Mouse (Mus musculus) liver, embryonic 14.5 days (tissue): ENCODE measurements around the gene Crkl. TPM values are rescaled to one million over a fixed set of nuclear protein-coding genes. Genes with fewer than 3 reads are reported as not detected.
A peak's percentile ranks its signal among the peaks of the same experiment; 100 is the strongest.

Experiments
- ATAC-seq: fragments of 200-750 bp; cut with Nextera tagmentation; 2 replicates; pipeline ENCODE4 v1.8.0; 2017; ENCODE audit warnings: moderate number of reproducible peaks, mild to moderate bottlenecking, moderate library complexity; ENCODE audit not compliant: insufficient read depth
- DNase-seq, 3 experiments: peaks; one replicate each; pipeline ENCODE4 v3.0.0-alpha.2; 2012 to 2013; ENCODE audit warnings: low read depth in 3 of 3, low spot score in 3 of 3
- H3K27ac ChIP-seq: fragments of 300-500 bp; sonication (generic); 2 replicates; pipeline ENCODE4 v1.5.1; 2014; ENCODE audit warnings: moderate library complexity, mild to moderate bottlenecking, control low read depth, inconsistent platforms
- H3K27me3 ChIP-seq: fragments of 300-500 bp; sonication (generic); 2 replicates; pipeline ENCODE4 v1.6.1; 2014; ENCODE audit warnings: mild to moderate bottlenecking, low read length, moderate library complexity; ENCODE audit not compliant: control insufficient read depth, insufficient read depth
- H3K36me3 ChIP-seq: fragments of 300-500 bp; sonication (generic); replicated peaks from 2 replicates; pipeline ENCODE4 v1.6.1; 2014; ENCODE audit warnings: low read depth; ENCODE audit not compliant: control insufficient read depth, insufficient read depth
- H3K4me1 ChIP-seq, 2 experiments: fragments of 200-500 bp in 1 of 2; fragments of 300-500 bp in 1 of 2; sonication (generic) in 1 of 2; replicated peaks; 2 replicates each; pipeline ENCODE4 v1.6.1; 2012 to 2014; ENCODE audit warnings: antibody characterized with exemption in 1 of 2, inconsistent platforms in 1 of 2, low read length in 1 of 2; ENCODE audit not compliant: control insufficient read depth in 2 of 2, insufficient read depth in 2 of 2
- H3K4me2 ChIP-seq: fragments of 300-500 bp; sonication (generic); 2 replicates; pipeline ENCODE4 v1.6.1; 2014; ENCODE audit warnings: low read depth, mild to moderate bottlenecking, control low read depth, moderate library complexity
- H3K4me3 ChIP-seq, 2 experiments: fragments of 200-500 bp in 1 of 2; fragments of 300-500 bp in 1 of 2; sonication (generic) in 1 of 2; 2 replicates each; pipeline ENCODE4 v1.5.1; 2012 to 2014; ENCODE audit warnings: low read depth in 2 of 2, low read length in 2 of 2, mild to moderate bottlenecking in 2 of 2, control low read depth in 1 of 2, inconsistent platforms in 1 of 2, moderate library complexity in 1 of 2; ENCODE audit not compliant: insufficient read depth in 1 of 2
- H3K9ac ChIP-seq: fragments of 300-500 bp; sonication (generic); replicated peaks from 2 replicates; pipeline ENCODE4 v1.6.1; 2014; ENCODE audit warnings: mild to moderate bottlenecking, control low read depth, moderate library complexity
- H3K9me3 ChIP-seq: fragments of 300-500 bp; sonication (generic); 2 replicates; pipeline ENCODE4 v1.6.1; 2016; ENCODE audit warnings: low read length, mixed read lengths; ENCODE audit not compliant: control insufficient read depth
- CTCF ChIP-seq: IDR thresholded peaks from 2 replicates; pipeline ENCODE4 v1.5.1; 2016; ENCODE audit warnings: antibody characterized with exemption, low read depth, control low read depth
- EP300 ChIP-seq: IDR thresholded peaks from 2 replicates; pipeline ENCODE4 v1.6.1; 2016; ENCODE audit warnings: antibody characterized with exemption, low read depth
- WGBS: fragments of 180-500 bp; shearing (Covaris S2); extraction: QIAGEN DNeasy Blood & Tissue Kit; methylation state at CpG from one replicate; pipeline ENCODE4 v1.1.7; 2014; ENCODE audit not compliant: insufficient replicate concordance; 5-methylcytosine and 5-hydroxymethylcytosine counted together
- polyA plus RNA-seq, 2 experiments: library from polyadenylated mRNA; depleted of rRNA in 1 of 2; stranded (reverse) in 1 of 2; unstranded in 1 of 2; fragments of >200 nt; fragmentation: Nextera tagmentation in 1 of 2; extraction: Ambion mirVana in 1 of 2; gene quantifications; 2 replicates each; pipeline versions ENCODE4 v1.2.1 to v1.2.3; 2012 to 2014

Gene Crkl
- polyA plus RNA-seq, 2 experiments = 8.0 to 18.8 TPM

DNA sequence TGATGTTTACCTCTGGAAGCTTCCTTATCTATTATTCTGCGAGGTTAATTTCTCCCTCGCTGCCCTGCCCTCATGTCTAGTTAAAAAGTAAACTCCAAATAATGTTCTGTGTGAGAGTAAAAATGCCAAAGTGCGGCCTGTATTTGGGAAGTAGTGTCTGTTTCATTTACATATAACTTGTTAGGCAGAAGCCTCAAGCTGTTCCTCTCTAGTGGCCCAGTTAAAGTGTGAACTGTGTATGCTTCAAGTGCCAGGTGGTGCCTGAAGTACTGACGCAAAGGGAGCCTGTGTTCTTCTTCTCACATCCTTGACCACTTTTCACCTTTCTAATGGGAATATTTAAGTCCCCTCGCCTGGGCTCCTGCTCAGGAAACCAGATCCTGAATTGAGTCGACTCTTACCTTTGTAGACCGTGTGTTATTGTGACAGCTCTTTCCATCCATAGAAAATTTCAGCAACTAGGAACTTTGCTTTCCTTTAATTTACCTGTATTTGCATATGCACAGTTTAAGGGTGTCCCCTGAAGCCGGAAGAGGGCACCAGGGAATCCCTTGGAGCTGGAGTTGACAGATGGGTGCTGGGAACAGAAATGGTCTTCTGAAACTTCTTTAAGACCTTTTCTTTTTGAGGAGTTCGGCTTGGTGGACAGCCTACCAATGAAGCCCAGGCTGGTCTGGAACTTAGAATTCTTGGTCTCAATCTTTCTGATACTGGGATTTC is 45.1 kb upstream of the Crkl start:
- WGBS = 27% methylated on average over 9 of the region's 9 CpGs
- no peak for TF ChIP-seq CTCF
- TF ChIP-seq EP300 = no peak
- no peaks in the 10 kb centered on the region for H3K36me3 ChIP-seq
- peak overlapping the region; percentile 80 for H3K9ac ChIP-seq
- no peaks in the 10 kb centered on the region for H3K9me3 ChIP-seq
- H3K27me3 ChIP-seq = no peaks in the 10 kb centered on the region
- H3K4me1 ChIP-seq = peaks cover 13 to 30% of the 10 kb centered on the region in 2 experiments
- DNase-seq (no peak), ATAC-seq (no peak)
- H3K4me2 ChIP-seq = peak overlapping the region; percentile 81
- peak overlapping the region; percentile 77 to 98 for H3K4me3 ChIP-seq
- peak overlapping the region; percentile 74 for H3K27ac ChIP-seq

GRCm38 (mm10) chr16:17409046-17409445 is 42.7 kb upstream of the Crkl start:
- no peak overlapping the region for H3K4me2 ChIP-seq
- H3K4me1 ChIP-seq = peaks cover 13 to 30% of the 10 kb centered on the region in 2 experiments
- DNase-seq (no peak), ATAC-seq (no peak)
- no peak overlapping the region for H3K4me3 ChIP-seq
- WGBS = 77% methylated on average over 2 of the region's 2 CpGs
- H3K36me3 ChIP-seq = no peaks in the 10 kb centered on the region
- no peak overlapping the region for H3K27ac ChIP-seq
- no peaks in the 10 kb centered on the region for H3K9me3 ChIP-seq
- H3K9ac ChIP-seq = no peak overlapping the region
- H3K27me3 ChIP-seq = no peaks in the 10 kb centered on the region
- TF ChIP-seq CTCF (no peak), EP300 (no peak)

DNA sequence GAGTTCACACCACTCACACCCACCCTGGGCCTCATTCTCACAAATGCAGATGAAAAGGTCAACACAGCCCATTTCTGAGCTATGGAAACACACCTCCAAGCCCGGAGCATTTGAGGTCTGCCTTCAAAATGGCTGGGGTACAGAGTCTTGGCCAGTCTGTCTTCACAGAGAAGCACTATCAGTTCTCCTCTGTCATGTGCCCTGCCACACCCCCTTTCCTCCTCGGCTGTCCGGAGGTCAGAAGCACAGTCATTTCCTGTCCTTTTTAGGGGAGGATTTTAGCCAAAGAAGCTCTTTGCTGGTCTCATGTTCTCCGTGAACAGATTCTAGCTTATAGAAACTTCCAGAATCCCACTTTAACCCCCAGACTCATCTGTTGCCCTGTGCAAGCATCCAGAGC is 41.6 kb upstream of the Crkl start:
- Histone ChIP-seq H3K27ac (no peak overlapping the region), H3K9ac (no peak overlapping the region), H3K36me3 (no peaks in the 10 kb centered on the region), H3K4me1 (peaks cover 6 to 22% of the 10 kb centered on the region in 2 experiments), H3K4me2 (peak overlapping the region; percentile 32), H3K4me3 (no peak overlapping the region), H3K9me3 (no peaks in the 10 kb centered on the region), H3K27me3 (no peaks in the 10 kb centered on the region)
- no peak for DNase-seq
- TF ChIP-seq EP300 (no peak), CTCF (no peak)
- 19% methylated on average over 4 of the region's 4 CpGs for WGBS
- ATAC-seq = no peak

GRCm38 (mm10) chr16:17423021-17423420 is 28.8 kb upstream of the Crkl start:
- Histone ChIP-seq H3K4me3 (no peak overlapping the region), H3K27me3 (no peaks in the 10 kb centered on the region), H3K36me3 (peaks cover 24% of the 10 kb centered on the region), H3K27ac (no peak overlapping the region), H3K9me3 (no peaks in the 10 kb centered on the region), H3K9ac (no peak overlapping the region), H3K4me2 (no peak overlapping the region), H3K4me1 (no peaks in the 10 kb centered on the region)
- 69% methylated on average over 3 of the region's 3 CpGs for WGBS
- DNase-seq (no peak), ATAC-seq (no peak)
- TF ChIP-seq EP300 (no peak), CTCF (no peak)

GRCm38 (mm10) chr16:17432576-17432975 is 19.2 kb upstream of the Crkl start:
- Histone ChIP-seq H3K9me3 (no peaks in the 10 kb centered on the region), H3K36me3 (peaks cover 10% of the 10 kb centered on the region), H3K9ac (no peak overlapping the region), H3K4me3 (no peak overlapping the region), H3K4me2 (no peak overlapping the region), H3K27ac (no peak overlapping the region), H3K4me1 (no peaks in the 10 kb centered on the region), H3K27me3 (no peaks in the 10 kb centered on the region)
- DNase-seq (peak in 1 of 3 experiments; percentile 11), ATAC-seq (no peak)
- TF ChIP-seq EP300 = no peak
- TF ChIP-seq CTCF = peak; percentile 57
- WGBS = 45% methylated on average over 2 of the region's 2 CpGs
